Mouse (Mus musculus) spleen, adult 2 months (tissue): ENCODE results near the gene Gm49425. TPM values are rescaled to one million over a fixed set of nuclear protein-coding genes. Genes with fewer than 3 reads are reported as not detected.

Experiments used
- DNase-seq, 2 experiments: peaks; one replicate each; pipeline versions ENCODE4 v3.0.0 to v3.0.0-alpha.2; 2012 to 2021; ENCODE audit warnings: low spot score in 2 of 2, low read depth in 1 of 2
- H3K27ac ChIP-seq: fragments of 200-500 bp; 2 replicates; pipeline ENCODE4 v1.5.1; 2012; ENCODE audit warnings: low read length, inconsistent platforms; ENCODE audit not compliant: insufficient read depth
- H3K27me3 ChIP-seq: fragments of 200-500 bp; 2 replicates; pipeline ENCODE4 v1.6.1; 2012; ENCODE audit warnings: mild to moderate bottlenecking, moderate library complexity, low read length, inconsistent platforms; ENCODE audit not compliant: control insufficient read depth, insufficient read depth
- H3K36me3 ChIP-seq: fragments of 200-500 bp; 2 replicates; pipeline ENCODE4 v1.6.1; 2012; ENCODE audit warnings: mild to moderate bottlenecking, low read length, inconsistent platforms; ENCODE audit not compliant: control insufficient read depth, insufficient read depth
- H3K4me1 ChIP-seq: fragments of 200-500 bp; 2 replicates; pipeline ENCODE4 v1.6.1; 2011; ENCODE audit warnings: inconsistent platforms; ENCODE audit not compliant: control insufficient read depth, insufficient read depth, insufficient read length
- H3K4me3 ChIP-seq: fragments of 200-500 bp; 2 replicates; pipeline ENCODE4 v1.5.1; 2011; ENCODE audit warnings: mild to moderate bottlenecking, inconsistent platforms; ENCODE audit not compliant: insufficient read depth, insufficient read length; ENCODE audit errors: extremely low read depth
- CTCF ChIP-seq: fragments of 200-500 bp; IDR thresholded peaks from 2 replicates; pipeline ENCODE4 v1.5.1; 2011; ENCODE audit warnings: mild to moderate bottlenecking, inconsistent platforms; ENCODE audit not compliant: insufficient read depth, insufficient read length, insufficient replicate concordance; ENCODE audit errors: extremely low read depth
- POLR2A ChIP-seq: fragments of 200-500 bp; IDR thresholded peaks from 2 replicates; pipeline ENCODE4 v1.6.1; 2011; ENCODE audit warnings: low read depth, low read length, inconsistent platforms
- WGBS: fragments of 180-500 bp; shearing (Covaris S2); methylation state at CpG from one replicate; pipeline ENCODE4 v1.1.7; 2018; 5-methylcytosine and 5-hydroxymethylcytosine counted together
- polyA plus RNA-seq: library from polyadenylated mRNA; depleted of rRNA; stranded (reverse); fragments of >200 nt; gene quantifications from 2 replicates; pipeline ENCODE4 v1.2.3, GENCODE M21; 2012

The Gm49425 gene
- polyA plus RNA-seq, 1 experiment = not detected

GRCm38 (mm10) chr15:101519792-101520191, 2.7 kb upstream of the Gm49425 start:
- TF ChIP-seq CTCF = peak; percentile 64; the same call in 1 of the 2 replicates
- TF ChIP-seq POLR2A = no peak
- no peaks in the 10 kb centered on the region for H3K4me1 ChIP-seq
- no peak overlapping the region for H3K4me3 ChIP-seq
- H3K27me3 ChIP-seq = no peaks in the 10 kb centered on the region
- DNase-seq = peak in 1 of 2 experiments; percentile 14
- H3K27ac ChIP-seq = no peak overlapping the region
- 12% methylated on average over 2 of the region's 2 CpGs for WGBS
- no peaks in the 10 kb centered on the region for H3K36me3 ChIP-seq

DNA sequence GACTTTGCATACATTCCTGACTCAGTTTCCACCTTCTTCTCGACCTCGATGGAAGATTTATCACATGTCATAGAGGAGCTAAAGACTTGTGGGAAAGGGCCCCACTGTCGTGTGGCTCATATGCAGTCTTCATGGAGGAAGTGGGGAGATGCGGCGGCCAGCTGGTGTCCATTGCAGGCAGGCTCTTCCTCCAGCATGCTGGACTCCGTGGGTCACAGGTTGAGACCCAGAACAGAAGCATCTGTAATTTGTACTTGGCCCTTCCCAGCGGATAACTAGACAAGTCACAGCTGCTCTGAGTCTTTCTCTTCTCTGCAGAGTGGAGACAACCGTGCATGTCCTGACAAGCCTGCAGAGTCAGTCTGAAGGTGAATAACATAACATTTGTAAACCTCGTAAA, 8.8 kb downstream of the Gm49425 start:
- H3K27ac ChIP-seq = no peak overlapping the region
- no peak for DNase-seq
- no peaks in the 10 kb centered on the region for H3K27me3 ChIP-seq
- no peaks in the 10 kb centered on the region for H3K36me3 ChIP-seq
- TF ChIP-seq POLR2A (no peak), CTCF (no peak)
- WGBS = 65% methylated on average over 9 of the region's 9 CpGs
- no peaks in the 10 kb centered on the region for H3K4me1 ChIP-seq
- H3K4me3 ChIP-seq = no peak overlapping the region

DNA sequence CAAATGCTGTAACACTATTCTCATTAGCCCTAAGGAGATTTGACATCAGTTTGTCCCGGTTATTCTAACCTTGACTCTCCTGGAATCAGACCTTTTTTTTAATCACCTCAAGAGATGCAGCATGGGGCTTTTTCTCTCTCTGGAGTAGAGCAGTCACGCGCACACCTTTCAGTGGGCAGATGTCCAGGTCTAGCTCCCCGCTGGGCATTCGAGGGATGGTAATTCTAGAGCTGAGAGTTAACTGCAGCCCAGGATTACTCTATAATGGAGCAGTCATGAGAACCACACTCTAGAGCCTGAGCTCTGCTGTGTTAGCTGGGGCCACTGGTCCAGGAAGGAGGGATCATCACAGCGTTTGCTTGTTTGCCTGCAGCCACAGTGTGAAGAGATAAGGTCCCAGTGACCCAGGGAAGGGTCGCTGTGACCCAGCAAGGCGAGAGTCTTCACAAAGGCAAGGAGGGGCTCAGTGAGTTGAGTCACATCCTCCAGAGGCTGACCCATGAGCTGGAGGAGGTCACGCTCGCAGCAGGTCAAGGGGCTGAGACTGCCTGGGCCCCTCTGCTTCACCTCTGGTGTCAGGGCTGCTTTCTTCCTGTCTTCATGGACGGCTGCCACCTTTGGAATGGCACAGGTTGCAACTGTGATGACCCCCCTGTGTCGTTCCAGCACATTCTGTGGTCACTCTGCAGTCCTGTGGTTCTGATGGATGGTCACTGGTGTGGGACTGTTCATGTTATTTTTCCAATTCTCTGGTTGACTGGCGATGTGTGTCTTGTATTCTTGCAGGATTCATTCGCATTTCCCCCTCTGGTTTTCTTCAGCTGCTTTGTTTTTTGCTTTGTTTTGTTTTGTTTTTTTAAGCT, 9.9 kb downstream of the Gm49425 start:
- TF ChIP-seq POLR2A = no peak
- TF ChIP-seq CTCF = no peak
- Histone ChIP-seq H3K36me3 (no peaks in the 10 kb centered on the region), H3K4me1 (no peaks in the 10 kb centered on the region), H3K27me3 (no peaks in the 10 kb centered on the region), H3K27ac (no peak overlapping the region), H3K4me3 (no peak overlapping the region)
- DNase-seq = no peak
- WGBS = 68% methylated on average over 14 of the region's 14 CpGs

- Histone ChIP-seq H3K27ac (no peak overlapping the region), H3K4me1 (no peaks in the 10 kb centered on the region), H3K4me3 (no peak overlapping the region), H3K36me3 (no peaks in the 10 kb centered on the region), H3K27me3 (no peaks in the 10 kb centered on the region)
- TF ChIP-seq POLR2A (no peak), CTCF (no peak)
- 85% methylated on average over 2 of the region's 2 CpGs for WGBS
- DNase-seq = no peak
These were observed 19.9 kb downstream of the Gm49425 start for GRCm38 (mm10) chr15:101497181-101497580.

DNA sequence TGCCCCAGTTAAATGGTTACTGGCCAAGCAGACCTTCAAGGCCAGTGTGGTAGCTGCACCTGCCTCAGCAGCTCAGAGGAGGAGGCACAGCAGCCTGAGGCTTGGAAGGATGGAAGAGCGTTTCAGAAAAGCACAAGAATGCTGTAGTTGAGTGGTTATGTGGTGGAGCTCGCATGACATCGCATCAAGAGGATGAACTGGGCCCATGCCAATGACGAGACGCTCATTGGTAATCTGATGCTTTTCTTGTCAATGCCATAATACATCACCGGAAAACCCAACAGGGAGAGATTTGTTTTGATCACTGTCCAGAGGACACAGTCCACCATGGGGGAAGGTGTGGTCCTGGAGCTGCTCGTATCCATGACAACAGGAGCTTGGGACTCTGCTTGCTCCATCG, 21.8 kb downstream of the Gm49425 start:
- Histone ChIP-seq H3K36me3 (no peaks in the 10 kb centered on the region), H3K27ac (no peak overlapping the region), H3K27me3 (no peaks in the 10 kb centered on the region), H3K4me3 (no peak overlapping the region), H3K4me1 (no peaks in the 10 kb centered on the region)
- WGBS = 95% methylated on average over 8 of the region's 8 CpGs
- TF ChIP-seq CTCF = no peak
- TF ChIP-seq POLR2A = no peak
- no peak for DNase-seq

DNA sequence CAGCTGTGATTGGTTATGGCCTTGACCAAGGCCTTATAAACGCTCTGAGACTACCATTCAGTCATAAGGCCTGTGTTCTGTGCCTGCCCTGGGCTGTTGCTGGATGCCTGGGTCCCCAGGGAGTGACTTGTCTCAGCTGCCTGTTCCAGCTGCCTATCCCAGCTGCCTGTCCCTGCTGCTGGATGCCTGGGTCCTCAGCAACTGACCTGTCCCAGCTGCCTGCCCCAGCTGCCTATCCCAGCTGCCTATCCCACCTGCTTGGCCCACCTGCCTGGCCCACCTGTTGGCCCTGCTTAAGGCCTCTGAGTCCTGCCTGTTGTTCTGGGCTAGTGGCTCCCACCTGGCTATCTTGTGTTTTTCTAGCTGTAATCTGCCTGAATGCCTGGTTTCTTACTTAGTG, 22.9 kb downstream of the Gm49425 start:
- 63% methylated on average over 1 of the region's 1 CpGs for WGBS
- H3K4me3 ChIP-seq = no peak overlapping the region
- TF ChIP-seq CTCF (no peak), POLR2A (no peak)

GRCm38 (mm10) chr15:101493713-101494112, 23.3 kb downstream of the Gm49425 start:
- TF ChIP-seq POLR2A = no peak
- no peak for TF ChIP-seq CTCF
- no peak overlapping the region for H3K27ac ChIP-seq
- no peaks in the 10 kb centered on the region for H3K36me3 ChIP-seq
- H3K4me3 ChIP-seq = no peak overlapping the region
- no peaks in the 10 kb centered on the region for H3K27me3 ChIP-seq
- 91% methylated on average over 6 of the region's 6 CpGs for WGBS
- H3K4me1 ChIP-seq = no peaks in the 10 kb centered on the region
- DNase-seq = no peak

More for the DNA sequence above, 22.9 kb downstream of the Gm49425 start:
- no peaks in the 10 kb centered on the region for H3K4me1 ChIP-seq
- H3K27me3 ChIP-seq = no peaks in the 10 kb centered on the region
- no peaks in the 10 kb centered on the region for H3K36me3 ChIP-seq
- no peak for DNase-seq
- no peak overlapping the region for H3K27ac ChIP-seq
